Mouse (Mus musculus) embryo, embryonic 10 days (tissue): ENCODE measurements at regions not wholly inside any gene's neighbourhood (a gene's known extent, or its start where the extent isn't known, plus 50 kb on each side); places are given as distances from the start of the nearest gene placed in this dataset.

Experiments
- DNase-seq: peaks from one replicate; pipeline ENCODE4 v3.0.0-alpha.2; 2015; ENCODE audit warnings: low spot score

GRCm38 (mm10) chrX:11487876-11488275 lies 160.3 kb downstream of the H2al1j start:
- DNase-seq = no peak

- peak; percentile 23 for DNase-seq
These were observed 162.6 kb downstream of the H2al1j start for GRCm38 (mm10) chrX:11490146-11490693.

- no peak for DNase-seq
These were observed 163.6 kb downstream of the H2al1j start for GRCm38 (mm10) chrX:11491235-11491634.

- DNase-seq = peak; percentile 40
These were observed 164.2 kb downstream of the H2al1j start for GRCm38 (mm10) chrX:11491676-11492391.

GRCm38 (mm10) chrX:11493526-11494245 lies 166.1 kb downstream of the H2al1j start:
- peak; percentile 59 for DNase-seq

GRCm38 (mm10) chrX:11494246-11494630 lies 166.6 kb downstream of the H2al1j start:
- DNase-seq = no peak

- DNase-seq = no peak
These were observed 184.8 kb downstream of the H2al1j start for GRCm38 (mm10) chrX:11512439-11512838.

- DNase-seq = no peak
These were observed 185.3 kb downstream of the H2al1j start for GRCm38 (mm10) chrX:11512928-11513327.

- DNase-seq = peak; percentile 18
These were observed 196.2 kb downstream of the H2al1j start for GRCm38 (mm10) chrX:11523791-11524190.

- DNase-seq = no peak
These were observed 197.7 kb downstream of the H2al1j start for GRCm38 (mm10) chrX:11525326-11525725.

GRCm38 (mm10) chrX:11528589-11528988 lies 201.0 kb downstream of the H2al1j start:
- no peak for DNase-seq

- no peak for DNase-seq
These were observed 201.6 kb downstream of the H2al1j start for GRCm38 (mm10) chrX:11529221-11529620.

- DNase-seq = no peak
These were observed 205.2 kb downstream of the H2al1j start for GRCm38 (mm10) chrX:11532817-11533216.

GRCm38 (mm10) chrX:11533871-11534270 lies 206.2 kb downstream of the H2al1j start:
- no peak for DNase-seq

- no peak for DNase-seq
These were observed 213.4 kb downstream of the H2al1j start for GRCm38 (mm10) chrX:11541011-11541410.

- peak; percentile 39 for DNase-seq
These were observed 222.7 kb downstream of the H2al1j start for GRCm38 (mm10) chrX:11550164-11550851.

- DNase-seq = no peak
These were observed 224.6 kb downstream of the H2al1j start for GRCm38 (mm10) chrX:11552177-11552576.

- DNase-seq = no peak
These were observed 227.5 kb downstream of the H2al1j start for GRCm38 (mm10) chrX:11555035-11555570.

- DNase-seq = no peak
These were observed 230.6 kb downstream of the H2al1j start for GRCm38 (mm10) chrX:11558260-11558659.

GRCm38 (mm10) chrX:11560550-11561276 lies 233.1 kb downstream of the H2al1j start:
- peak; percentile 12 for DNase-seq

GRCm38 (mm10) chrX:11565888-11566287 lies 238.3 kb downstream of the H2al1j start:
- no peak for DNase-seq

- no peak for DNase-seq
These were observed 240.2 kb downstream of the H2al1j start for GRCm38 (mm10) chrX:11567827-11568226.
